Mouse (Mus musculus) adrenal gland, adult 2 months (tissue): ENCODE results near the gene Car14. TPM values are rescaled to one million over a fixed set of nuclear protein-coding genes. Genes with fewer than 3 reads are reported as not detected.
A peak's percentile ranks its signal among the peaks of the same experiment; 100 is the strongest.

ENCODE experiments used
- DNase-seq: peaks from one replicate; pipeline ENCODE4 v3.0.0; 2021
- polyA plus RNA-seq: library from polyadenylated mRNA; depleted of rRNA; stranded (reverse); fragments of >200 nt; gene quantifications from 2 replicates; pipeline ENCODE4 v1.2.3, GENCODE M21; 2012; rRNA removed
- total RNA-seq, 2 experiments: library from RNA; stranded (reverse); gene quantifications; 2 replicates each; pipeline ENCODE4 v1.2.3; 2021

The Car14 gene
- total and polyA plus RNA-seq, 3 experiments = 1.2 to 7.3 (median 1.7) TPM

GRCm38 (mm10) chr3:95856115-95856514 is 48.4 kb downstream of the Car14 start:
- no peak for DNase-seq

DNA sequence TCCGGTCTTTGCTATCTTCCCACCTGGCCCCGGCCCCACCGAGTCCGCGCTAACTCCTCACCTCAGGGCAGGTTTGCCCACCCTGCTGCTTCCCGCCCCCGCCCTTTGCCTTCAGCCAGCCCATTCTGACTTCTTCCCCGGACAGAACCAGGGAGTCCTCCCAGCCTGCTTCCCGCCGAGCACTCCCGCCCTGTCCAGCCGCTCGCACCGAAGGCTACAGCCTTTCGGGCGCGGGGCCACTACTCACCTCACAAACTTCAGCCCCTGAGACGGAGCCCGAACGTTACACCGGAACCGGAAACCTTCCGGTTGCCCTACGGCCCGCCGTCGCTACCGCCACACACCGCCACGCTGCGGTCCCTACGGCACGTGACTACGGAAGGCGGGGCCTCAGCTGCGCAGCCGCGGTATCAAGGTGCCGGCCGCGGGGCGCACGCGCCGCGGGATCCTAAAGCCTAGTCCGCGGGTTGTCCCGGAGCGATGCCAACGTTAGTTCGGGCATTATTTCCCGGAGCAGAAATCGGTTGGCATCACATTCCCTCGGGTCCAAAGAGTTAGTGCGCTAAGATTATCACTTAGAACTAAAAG is 48.9 kb downstream of the Car14 start, which contains the start of gene Prpf3:
Gene Prpf3, minus strand, starts transcription at position 384 of the 588 bp plus-strand sequence.
- DNase-seq = peak; percentile 98

DNA sequence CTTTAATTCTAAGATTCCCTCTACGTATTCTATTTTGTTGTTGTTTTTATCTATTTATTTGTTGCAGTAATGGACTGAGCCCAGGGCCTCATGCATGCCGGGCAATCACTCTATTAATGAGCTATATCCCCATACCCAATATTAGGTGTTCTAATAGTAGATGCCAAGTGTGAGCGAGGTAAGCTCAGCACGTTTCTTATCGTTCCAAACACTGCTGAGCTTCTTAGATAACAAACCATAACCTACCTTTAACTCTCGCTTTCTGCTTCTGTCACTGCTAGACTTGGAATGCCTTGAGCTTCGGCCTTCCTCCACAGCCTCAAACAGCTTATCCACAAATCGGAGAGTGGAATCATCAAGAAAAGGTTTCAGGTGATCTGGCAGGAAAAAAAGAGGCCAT is 53.2 kb downstream of the Car14 start:
- no peak for DNase-seq

DNA sequence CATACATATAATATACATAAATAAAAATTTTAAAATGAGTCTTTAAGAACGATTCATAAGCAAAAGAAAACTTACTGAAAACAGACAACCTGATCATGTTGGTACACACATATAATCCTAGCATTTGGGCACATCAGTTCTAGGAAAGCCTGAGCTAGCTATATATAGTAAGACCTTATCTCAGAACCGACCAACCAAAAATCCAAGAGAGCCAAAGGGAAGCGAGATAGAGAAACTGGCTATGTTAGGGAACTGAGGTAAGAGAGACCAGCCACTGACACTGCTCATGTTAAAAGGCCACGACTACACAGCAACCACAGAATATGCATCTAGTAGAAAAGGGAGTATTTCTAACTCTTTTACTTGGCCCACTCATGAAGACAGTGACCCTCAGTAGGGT is 53.9 kb downstream of the Car14 start:
- no peak for DNase-seq

Other genes with a start within 250 kb of the Car14 start
- gene Mcl1, start 245.9 kb downstream of the Car14 start, total RNA-seq = 100 to 1,000 TPM; 152 to 159 TPM
- gene Mcl1, start 245.9 kb downstream of the Car14 start, polyA plus RNA-seq = 272 and 291 TPM in 2 replicates
- 1 to 10 TPM; 6.0 to 8.8 TPM for gene Adamtsl4, start 216.8 kb downstream of the Car14 start, total RNA-seq
- 11.0 and 17.4 TPM in 2 replicates for gene Adamtsl4, start 216.8 kb downstream of the Car14 start, polyA plus RNA-seq
- 100 to 1,000 TPM; 716 to 736 TPM for gene Ecm1, start 165.1 kb downstream of the Car14 start, total RNA-seq
- 917 and 1,104 TPM in 2 replicates for gene Ecm1, start 165.1 kb downstream of the Car14 start, polyA plus RNA-seq
- gene Tars2, start 144.5 kb downstream of the Car14 start, total RNA-seq = 10 to 100 TPM; 49.6 to 50.3 TPM
- gene Tars2, start 144.5 kb downstream of the Car14 start, polyA plus RNA-seq = 39.6 and 50.2 TPM in 2 replicates
- gene Rprd2, start 85.8 kb downstream of the Car14 start, total RNA-seq = 10 to 100 TPM; 46.4 to 59.6 TPM
- 6.3 and 8.1 TPM in 2 replicates for gene Rprd2, start 85.8 kb downstream of the Car14 start, polyA plus RNA-seq
- gene Prpf3, start 48.8 kb downstream of the Car14 start, total RNA-seq = 10 to 100 TPM; 30.0 to 35.1 TPM
- 4.6 and 5.6 TPM in 2 replicates for gene Prpf3, start 48.8 kb downstream of the Car14 start, polyA plus RNA-seq
- gene Mrps21, start 33.2 kb downstream of the Car14 start, total RNA-seq = 100 to 1,000 TPM; 309 to 364 TPM
- gene Mrps21, start 33.2 kb downstream of the Car14 start, polyA plus RNA-seq = 12.3 and 13.0 TPM in 2 replicates
- gene Ciart, start 22.4 kb downstream of the Car14 start, total RNA-seq = 1 to 10 TPM; 1.6 to 1.9 TPM
- 2.4 and 4.0 TPM in 2 replicates for gene Ciart, start 22.4 kb downstream of the Car14 start, polyA plus RNA-seq
- gene BC028528, start 12.7 kb downstream of the Car14 start, total RNA-seq = 10 to 100 TPM; 13.0 to 15.2 TPM
- 1.8 TPM in 2 replicates for gene BC028528, start 12.7 kb downstream of the Car14 start, polyA plus RNA-seq
- 100 to 1,000 TPM in 1 of 2 experiments, 10 to 100 TPM in 1; 76.0 to 135 TPM for gene Aph1a, start 10.7 kb downstream of the Car14 start, total RNA-seq
- gene Aph1a, start 10.7 kb downstream of the Car14 start, polyA plus RNA-seq = 789 and 930 TPM in 2 replicates
- 10 to 100 TPM; 81.0 to 98.6 TPM for gene Anp32e, start 24.6 kb upstream of the Car14 start, total RNA-seq
- gene Anp32e, start 24.6 kb upstream of the Car14 start, polyA plus RNA-seq = 5.8 and 7.4 TPM in 2 replicates
- 10 to 100 TPM; 12.9 to 24.7 TPM for gene Plekho1, start 91.3 kb upstream of the Car14 start, total RNA-seq
- gene Plekho1, start 91.3 kb upstream of the Car14 start, polyA plus RNA-seq = 13.8 and 14.0 TPM in 2 replicates
- gene Vps45, start 153.8 kb upstream of the Car14 start, total RNA-seq = 10 to 100 TPM; 38.3 to 39.4 TPM
- 2.6 and 3.0 TPM in 2 replicates for gene Vps45, start 153.8 kb upstream of the Car14 start, polyA plus RNA-seq
- gene Otud7b, start 199.8 kb upstream of the Car14 start, total RNA-seq = 10 to 100 TPM; 25.0 to 38.2 TPM
- gene Otud7b, start 199.8 kb upstream of the Car14 start, polyA plus RNA-seq = 16.3 and 19.7 TPM in 2 replicates